Mouse (Mus musculus) R1 (cell line): ENCODE data around the gene Rasal1.

Source experiments
- DNase-seq: peaks from one replicate; pipeline ENCODE4 v3.0.0-alpha.2; 2018; ENCODE audit warnings: low read depth, low spot score

Gene Rasal1

GRCm38 (mm10) chr5:120653873-120654272 lies 5.3 kb downstream of the Rasal1 start:
- no peak for DNase-seq

- DNase-seq: no peak
Measured at GRCm38 (mm10) chr5:120656281-120656751, 7.7 kb downstream of the Rasal1 start.

DNA sequence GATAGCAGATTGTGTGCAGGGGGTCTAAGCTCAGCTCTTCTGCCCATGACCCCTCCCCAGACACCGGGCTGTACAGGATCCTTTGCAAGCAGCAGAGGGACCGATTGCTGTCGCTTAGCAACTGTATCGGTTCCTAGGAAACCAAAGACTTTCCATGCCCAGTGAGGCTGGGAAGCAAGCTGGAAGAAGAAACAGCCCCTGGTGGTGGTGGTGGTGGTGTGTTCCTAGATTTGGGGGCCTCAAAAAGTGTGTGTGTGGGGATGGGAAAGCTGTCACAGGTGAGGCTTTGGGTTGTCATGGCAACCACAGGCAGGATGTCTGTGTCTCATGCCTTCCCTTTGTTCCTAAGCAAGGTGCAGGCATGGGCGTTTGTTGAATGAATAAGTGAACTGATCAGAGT lies 12.2 kb downstream of the Rasal1 start:
- peak; percentile 82 for DNase-seq

- peak; percentile 53 for DNase-seq
Measured at GRCm38 (mm10) chr5:120664888-120665287, 16.3 kb downstream of the Rasal1 start.

DNA sequence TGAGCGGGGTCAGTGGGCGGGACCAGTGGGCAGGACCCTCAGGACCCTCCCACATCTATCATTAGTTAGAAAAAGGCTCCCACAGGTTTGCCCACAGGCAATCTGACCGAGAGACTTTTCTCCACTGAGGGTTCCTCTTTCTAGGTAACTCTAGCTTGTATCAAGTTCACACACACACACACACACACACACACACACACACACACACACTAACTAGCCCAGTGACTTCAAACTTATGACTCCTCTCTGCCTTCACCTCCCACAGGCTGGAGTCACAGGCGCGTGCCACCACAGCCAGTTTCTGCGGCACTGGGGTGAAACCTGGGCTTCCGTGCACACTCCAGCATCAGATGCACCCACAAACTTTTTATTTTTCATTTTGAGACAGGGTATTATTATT lies 20.1 kb downstream of the Rasal1 start:
- no peak for DNase-seq

- DNase-seq: no peak
Measured at GRCm38 (mm10) chr5:120670132-120670531, 21.5 kb downstream of the Rasal1 start.

GRCm38 (mm10) chr5:120671865-120672264 lies 23.3 kb downstream of the Rasal1 start:
- DNase-seq: no peak

DNA sequence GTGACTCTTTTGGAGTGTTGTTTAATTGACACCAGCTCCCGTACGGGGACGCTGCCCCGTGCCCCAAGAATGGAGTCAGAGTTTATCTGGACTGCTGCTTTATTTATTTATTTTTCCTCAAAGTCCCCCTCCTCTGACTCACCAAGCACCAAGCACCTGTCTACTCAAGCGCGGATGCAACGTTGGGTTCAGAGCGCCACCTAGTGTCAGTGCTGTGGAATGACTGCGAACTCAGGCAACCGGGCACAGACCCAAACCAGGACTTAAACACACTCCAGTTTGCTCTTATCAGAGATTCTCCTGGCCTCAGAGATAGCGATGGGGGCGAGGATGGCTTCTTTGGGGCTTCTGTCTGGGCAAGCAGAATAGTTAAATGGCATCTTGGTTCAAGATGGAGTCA lies 25.0 kb downstream of the Rasal1 start:
- DNase-seq: peak; percentile 88

GRCm38 (mm10) chr5:120674229-120675145 lies 25.9 kb downstream of the Rasal1 start:
- DNase-seq: peak; percentile 98

GRCm38 (mm10) chr5:120677516-120677915 lies 28.9 kb downstream of the Rasal1 start:
- peak; percentile 98 for DNase-seq

DNA sequence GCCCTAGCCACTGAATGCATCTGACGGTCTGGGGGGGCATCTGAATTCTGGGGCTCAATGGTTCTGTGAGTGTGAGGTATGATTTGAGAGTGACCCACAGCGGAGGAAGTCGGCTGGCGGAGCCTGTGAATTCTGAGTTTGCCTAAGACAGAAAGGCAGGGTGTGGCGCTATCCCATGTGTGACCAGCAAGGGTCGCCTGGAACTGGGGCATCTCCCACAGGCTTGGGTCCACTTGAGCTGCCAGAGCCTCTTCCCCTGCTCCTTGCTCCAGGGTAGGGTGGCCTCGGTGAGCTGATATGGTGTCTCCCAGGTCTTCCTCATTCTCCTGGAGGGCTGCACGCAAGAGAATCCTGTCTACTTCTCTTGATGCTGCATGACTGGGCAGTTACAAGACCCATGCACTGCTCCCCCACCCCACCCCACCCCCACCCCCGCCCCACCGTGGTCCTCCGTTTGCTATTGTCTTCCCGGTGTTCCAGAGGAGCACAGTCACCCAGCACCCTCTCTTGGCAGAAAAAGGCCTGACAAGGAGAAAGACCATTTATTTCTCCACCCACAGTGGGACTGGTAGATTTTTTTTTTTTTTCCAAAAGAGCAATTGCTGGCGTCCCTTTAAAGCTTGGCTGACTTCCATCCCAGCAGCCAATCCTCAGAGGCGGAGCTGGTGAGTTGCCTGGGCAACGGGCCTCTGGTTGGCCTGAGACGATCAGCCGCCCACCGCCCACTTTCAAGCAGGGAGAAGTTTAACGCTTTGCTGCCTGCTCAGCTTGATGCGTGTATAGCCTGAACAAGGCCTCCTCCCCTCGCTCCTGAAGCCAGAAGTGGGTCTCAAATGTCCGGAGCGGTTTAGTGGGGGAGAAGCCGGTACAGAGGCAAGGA lies 31.3 kb downstream of the Rasal1 start:
- DNase-seq: peak; percentile 98

DNA sequence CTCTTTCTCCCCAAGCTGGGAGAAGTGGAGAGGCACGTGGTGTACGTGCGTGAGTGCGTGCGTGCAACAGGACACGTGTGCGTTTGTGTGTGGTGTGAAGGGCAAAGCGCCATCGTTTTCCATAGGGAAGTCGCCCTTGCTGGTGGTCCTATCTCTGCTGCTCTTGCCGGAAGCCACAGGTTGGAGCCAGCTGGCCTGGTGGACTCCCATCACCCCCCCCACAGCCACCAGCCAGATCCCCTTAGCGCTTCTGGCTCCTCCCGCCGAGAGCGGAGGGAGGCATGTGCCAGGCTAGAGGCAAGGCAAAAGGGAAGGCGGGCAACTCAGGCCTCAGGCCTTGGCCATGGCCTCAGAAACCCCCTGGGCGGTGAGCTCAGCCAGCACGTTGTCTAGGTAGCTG lies 32.3 kb downstream of the Rasal1 start:
- peak; percentile 36 for DNase-seq

DNA sequence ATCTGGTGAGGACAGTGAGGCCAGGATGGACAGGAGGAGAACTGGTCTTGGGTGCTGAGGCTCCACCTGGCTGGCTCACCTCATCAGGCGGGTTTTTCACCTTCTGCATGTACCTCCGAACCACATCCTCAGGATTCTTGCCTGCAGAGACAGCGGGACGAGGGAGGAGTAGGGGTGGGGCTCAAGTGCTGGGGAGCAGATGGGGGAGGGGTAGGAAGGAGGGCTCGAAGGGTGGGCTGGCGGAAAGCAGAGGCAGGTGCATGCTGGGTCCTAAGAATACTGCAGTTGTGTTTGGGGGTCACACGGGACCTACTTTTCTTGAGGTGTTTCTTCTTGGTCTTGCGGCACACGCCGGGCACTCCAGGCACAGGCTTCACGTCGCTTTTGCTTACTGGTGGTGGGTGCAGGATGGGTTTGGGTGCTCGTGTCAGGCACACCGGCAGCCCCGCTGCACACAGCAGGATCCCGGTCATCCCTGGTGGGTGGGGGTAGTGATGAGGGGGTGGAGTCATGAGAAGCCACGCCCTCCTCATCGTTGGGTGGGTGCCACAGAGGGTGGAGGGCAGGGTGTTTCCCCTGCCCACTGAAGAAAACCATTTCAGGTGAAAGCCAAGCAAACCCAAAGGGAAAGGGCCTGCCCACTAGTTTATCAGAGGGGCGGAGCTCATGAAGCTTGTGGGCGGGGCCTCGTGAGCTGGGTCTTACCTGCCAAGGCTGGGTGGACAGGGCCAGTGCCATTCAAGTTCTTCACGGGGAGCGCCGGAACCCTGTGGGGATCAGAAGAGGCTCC lies 34.6 kb downstream of the Rasal1 start:
- DNase-seq: peak; percentile 83

GRCm38 (mm10) chr5:120685678-120686077 lies 37.1 kb downstream of the Rasal1 start:
- no peak for DNase-seq

DNA sequence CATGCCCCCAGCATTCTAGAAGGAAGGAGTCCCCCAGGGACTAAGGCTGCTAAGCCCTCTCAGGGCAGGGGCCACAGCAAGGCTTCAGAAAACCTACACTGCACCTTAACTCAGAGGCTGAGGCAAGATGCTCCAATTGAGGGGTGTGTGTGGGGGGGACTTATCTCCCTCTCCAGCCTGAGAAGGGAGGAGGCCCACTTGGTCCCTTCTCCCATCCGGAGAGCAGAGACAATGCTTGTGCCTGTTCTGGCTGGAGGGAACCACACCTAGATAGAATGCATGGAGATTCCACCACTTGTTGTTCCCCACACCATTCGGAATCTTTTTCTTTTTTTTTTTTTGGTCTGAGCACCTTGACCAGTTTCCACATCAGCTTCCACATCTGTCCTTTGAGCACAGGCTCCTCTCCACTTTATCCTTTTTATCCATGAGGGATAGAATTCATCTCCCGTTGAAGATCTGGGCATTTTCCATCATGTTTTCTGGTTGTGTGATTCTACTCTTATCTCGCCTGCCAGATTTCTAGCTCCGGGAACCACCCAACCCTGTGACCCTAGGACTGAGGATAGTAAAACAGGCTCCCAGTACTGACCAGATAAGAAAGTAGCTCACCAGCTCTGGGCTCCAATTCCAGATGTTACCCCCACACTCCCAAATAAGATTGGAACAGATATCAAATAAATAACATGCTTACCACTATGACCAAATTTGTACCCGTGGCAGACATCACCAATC lies 38.3 kb downstream of the Rasal1 start:
- DNase-seq: no peak

DNA sequence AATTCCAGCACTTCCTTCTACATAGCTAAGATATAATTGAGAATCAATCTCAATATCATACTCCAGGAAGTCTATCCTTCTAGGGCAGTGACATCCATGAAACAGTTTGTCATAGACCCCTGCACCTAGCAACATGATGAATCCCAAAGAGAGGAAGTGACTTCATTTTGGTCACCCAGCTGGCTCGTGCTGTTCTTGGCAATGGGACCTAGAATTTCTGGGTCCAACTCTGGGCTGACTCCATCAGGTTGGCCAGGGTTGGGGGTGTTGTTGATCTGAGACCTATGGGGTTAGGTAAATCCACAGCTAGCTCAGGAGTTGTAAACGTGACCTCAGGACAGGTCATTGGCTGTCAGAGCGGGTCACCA lies 38.9 kb downstream of the Rasal1 start:
- no peak for DNase-seq

DNA sequence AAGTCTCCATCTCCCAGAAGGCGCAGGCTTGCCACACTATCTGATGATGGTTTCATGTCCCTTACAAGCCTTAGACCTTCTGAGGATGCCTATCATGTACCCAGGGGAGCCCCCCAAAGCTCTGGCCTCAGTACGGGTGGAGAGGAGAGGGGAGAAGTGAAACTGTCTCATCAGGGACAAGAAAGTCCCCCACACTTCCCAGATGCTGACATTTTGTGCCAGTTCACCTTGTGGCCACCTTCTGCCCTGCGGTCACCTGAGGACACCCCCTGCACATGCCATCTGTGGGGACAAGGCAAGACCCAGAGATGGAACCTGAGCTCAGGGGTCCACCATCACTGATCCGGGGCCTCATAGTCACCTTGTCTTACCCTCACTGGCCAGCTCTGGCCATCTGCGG lies 39.3 kb downstream of the Rasal1 start:
- DNase-seq: no peak

DNA sequence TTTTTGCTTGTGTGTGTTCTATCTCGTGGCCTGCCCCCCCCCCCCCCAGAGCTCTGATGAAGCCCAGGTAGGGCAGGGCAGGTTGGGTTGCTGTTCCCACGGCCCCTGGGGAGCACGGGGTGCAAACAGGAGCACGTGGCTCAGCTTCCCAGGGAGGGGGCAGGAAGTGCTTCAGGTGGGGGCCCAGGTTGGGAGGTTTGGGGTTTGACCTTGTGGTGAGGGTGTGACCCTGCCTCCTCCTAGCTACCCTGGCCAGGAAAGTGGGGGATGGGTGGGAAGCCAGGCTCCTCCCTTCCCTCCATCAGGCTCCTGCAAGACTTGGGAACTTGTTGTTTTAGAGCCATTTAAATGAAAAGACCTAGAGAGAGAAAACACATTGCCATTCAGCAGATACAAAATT lies 39.8 kb downstream of the Rasal1 start:
- DNase-seq: peak; percentile 75

- no peak for DNase-seq
Measured at GRCm38 (mm10) chr5:120690417-120690816, 41.8 kb downstream of the Rasal1 start.

- DNase-seq: peak; percentile 67
Measured at GRCm38 (mm10) chr5:120692034-120692433, 43.4 kb downstream of the Rasal1 start.
